Mouse (Mus musculus) liver, embryonic 15.5 days (tissue): ENCODE measurements around the gene Dnaic2. TPM values are rescaled to one million over a fixed set of nuclear protein-coding genes. Genes with fewer than 3 reads are reported as not detected.
A peak's percentile ranks its signal among the peaks of the same experiment; 100 is the strongest.

ENCODE experiments used
- ATAC-seq: fragments of 200-750 bp; cut with Nextera tagmentation; 2 replicates; pipeline ENCODE4 v1.8.0; 2017; ENCODE audit warnings: moderate number of reproducible peaks, mild to moderate bottlenecking, moderate library complexity; ENCODE audit not compliant: insufficient read depth
- H3K27ac ChIP-seq: fragments of 300-500 bp; sonication (generic); replicated peaks from 2 replicates; pipeline ENCODE4 v1.5.1; 2015; ENCODE audit warnings: mild to moderate bottlenecking, inconsistent platforms
- H3K27me3 ChIP-seq: fragments of 300-500 bp; sonication (generic); 2 replicates; pipeline ENCODE4 v1.6.1; 2015; ENCODE audit warnings: mild to moderate bottlenecking, inconsistent platforms
- H3K36me3 ChIP-seq: fragments of 300-500 bp; sonication (generic); replicated peaks from 2 replicates; pipeline ENCODE4 v1.6.1; 2015; ENCODE audit warnings: moderate library complexity, mild to moderate bottlenecking, inconsistent platforms
- H3K4me1 ChIP-seq: fragments of 300-500 bp; sonication (generic); replicated peaks from 2 replicates; pipeline ENCODE4 v1.6.1; 2015; ENCODE audit warnings: inconsistent platforms
- H3K4me2 ChIP-seq: fragments of 300-500 bp; sonication (generic); 2 replicates; pipeline ENCODE4 v1.6.1; 2015; ENCODE audit warnings: moderate library complexity, mild to moderate bottlenecking, inconsistent platforms
- H3K4me3 ChIP-seq: fragments of 300-500 bp; sonication (generic); replicated peaks from 2 replicates; pipeline ENCODE4 v1.5.1; 2015; ENCODE audit warnings: mild to moderate bottlenecking, inconsistent platforms
- H3K9ac ChIP-seq: fragments of 300-500 bp; sonication (generic); 2 replicates; pipeline ENCODE4 v1.6.1; 2015; ENCODE audit warnings: moderate library complexity, mild to moderate bottlenecking, inconsistent platforms
- H3K9me3 ChIP-seq: fragments of 300-500 bp; sonication (generic); replicated peaks from 2 replicates; pipeline ENCODE4 v1.6.1; 2016; ENCODE audit warnings: inconsistent platforms
- WGBS: fragments of 180-500 bp; shearing (Covaris S2); methylation state at CpG from one replicate; pipeline ENCODE4 v1.1.7; 2015; ENCODE audit warnings: mixed read lengths; ENCODE audit not compliant: insufficient replicate concordance; 5-methylcytosine and 5-hydroxymethylcytosine counted together
- polyA plus RNA-seq: library from polyadenylated mRNA; unstranded; fragments of >200 nt; fragmentation: Nextera tagmentation; extraction: Ambion mirVana; gene quantifications from 2 replicates; pipeline ENCODE4 v1.2.1, GENCODE M21; 2015

The Dnaic2 gene
- polyA plus RNA-seq, 1 experiment from 2014 or later, result 0.18 TPM

- Histone ChIP-seq H3K9me3 (no peaks in the 10 kb centered on the region), H3K27ac (no peak overlapping the region), H3K4me1 (peaks cover 33% of the 10 kb centered on the region), H3K4me3 (no peak overlapping the region), H3K36me3 (0 out of 2 replicates have a peak, but pooled peaks cover 5% of the 10 kb centered on the region), H3K9ac (no peak overlapping the region), H3K27me3 (no peaks in the 10 kb centered on the region), H3K4me2 (no peak overlapping the region)
- 75% methylated on average over 16 of the region's 16 CpGs for WGBS
- ATAC-seq, result no peak
These were observed 40.8 kb upstream of the Dnaic2 start for GRCm38 (mm10) chr11:114686221-114686959.

GRCm38 (mm10) chr11:114687574-114688188, 39.5 kb upstream of the Dnaic2 start:
- peak overlapping the region; percentile 6; the same call in 1 of the 2 replicates for H3K27ac ChIP-seq
- H3K4me3 ChIP-seq, result no peak overlapping the region
- no peaks in the 10 kb centered on the region for H3K9me3 ChIP-seq
- no peaks in the 10 kb centered on the region for H3K27me3 ChIP-seq
- no peak overlapping the region for H3K9ac ChIP-seq
- H3K4me1 ChIP-seq, result peaks cover 31% of the 10 kb centered on the region
- 42% methylated on average over 9 of the region's 10 CpGs for WGBS
- no peak for ATAC-seq
- H3K4me2 ChIP-seq, result no peak overlapping the region
- H3K36me3 ChIP-seq, result 0 out of 2 replicates have a peak, but pooled peaks cover 5% of the 10 kb centered on the region

- Histone ChIP-seq H3K9ac (no peak overlapping the region), H3K27ac (no peak overlapping the region), H3K4me1 (peaks cover 20% of the 10 kb centered on the region), H3K4me3 (no peak overlapping the region), H3K9me3 (no peaks in the 10 kb centered on the region), H3K36me3 (0 out of 2 replicates have a peak, but pooled peaks cover 5% of the 10 kb centered on the region), H3K27me3 (no peaks in the 10 kb centered on the region), H3K4me2 (no peak overlapping the region)
- no peak for ATAC-seq
- WGBS, result 49% methylated on average over 3 of the region's 3 CpGs
These were observed 38.5 kb upstream of the Dnaic2 start for GRCm38 (mm10) chr11:114688729-114689128.

GRCm38 (mm10) chr11:114690192-114690591, 37.0 kb upstream of the Dnaic2 start:
- ATAC-seq, result no peak
- H3K27me3 ChIP-seq, result no peaks in the 10 kb centered on the region
- H3K4me2 ChIP-seq, result no peak overlapping the region
- 81% methylated on average over 15 of the region's 15 CpGs for WGBS
- peaks cover 8% of the 10 kb centered on the region; the same call in 1 of the 2 replicates for H3K4me1 ChIP-seq
- no peak overlapping the region for H3K9ac ChIP-seq
- H3K36me3 ChIP-seq, result 0 out of 2 replicates have a peak, but pooled peaks cover 5% of the 10 kb centered on the region
- H3K4me3 ChIP-seq, result no peak overlapping the region
- H3K27ac ChIP-seq, result no peak overlapping the region
- no peaks in the 10 kb centered on the region for H3K9me3 ChIP-seq

- WGBS, result 46% methylated on average over 6 of the region's 6 CpGs
- Histone ChIP-seq H3K27ac (no peak overlapping the region), H3K4me2 (no peak overlapping the region), H3K9me3 (no peaks in the 10 kb centered on the region), H3K27me3 (no peaks in the 10 kb centered on the region), H3K9ac (no peak overlapping the region), H3K4me1 (0 out of 2 replicates have a peak, but pooled peaks cover 3% of the 10 kb centered on the region), H3K36me3 (0 out of 2 replicates have a peak, but pooled peaks cover 10% of the 10 kb centered on the region), H3K4me3 (no peak overlapping the region)
- no peak for ATAC-seq
These were observed 35.6 kb upstream of the Dnaic2 start for GRCm38 (mm10) chr11:114691454-114692182.

- 0 out of 2 replicates have a peak, but pooled peaks cover 3% of the 10 kb centered on the region for H3K4me1 ChIP-seq
- 58% methylated on average over 7 of the region's 7 CpGs for WGBS
These were observed 34.6 kb upstream of the Dnaic2 start for GRCm38 (mm10) chr11:114692601-114693000.

GRCm38 (mm10) chr11:114693456-114693855, 33.8 kb upstream of the Dnaic2 start:
- ATAC-seq, result no peak
- Histone ChIP-seq H3K4me2 (no peak overlapping the region), H3K4me1 (0 out of 2 replicates have a peak, but pooled peaks cover 3% of the 10 kb centered on the region), H3K4me3 (no peak overlapping the region), H3K27me3 (no peaks in the 10 kb centered on the region), H3K36me3 (0 out of 2 replicates have a peak, but pooled peaks cover 10% of the 10 kb centered on the region), H3K9ac (no peak overlapping the region), H3K9me3 (no peaks in the 10 kb centered on the region), H3K27ac (no peak overlapping the region)
- 49% methylated on average over 6 of the region's 6 CpGs for WGBS

More at GRCm38 (mm10) chr11:114692601-114693000, 34.6 kb upstream of the Dnaic2 start:
- no peak for ATAC-seq
- H3K4me3 ChIP-seq, result no peak overlapping the region
- no peak overlapping the region for H3K9ac ChIP-seq
- 0 out of 2 replicates have a peak, but pooled peaks cover 10% of the 10 kb centered on the region for H3K36me3 ChIP-seq
- no peak overlapping the region for H3K4me2 ChIP-seq
- no peak overlapping the region for H3K27ac ChIP-seq
- H3K27me3 ChIP-seq, result no peaks in the 10 kb centered on the region
- H3K9me3 ChIP-seq, result no peaks in the 10 kb centered on the region

GRCm38 (mm10) chr11:114694451-114694850, 32.8 kb upstream of the Dnaic2 start:
- 0 out of 2 replicates have a peak, but pooled peaks cover 10% of the 10 kb centered on the region for H3K36me3 ChIP-seq
- no peaks in the 10 kb centered on the region for H3K27me3 ChIP-seq
- ATAC-seq, result no peak
- H3K9ac ChIP-seq, result no peak overlapping the region
- no peaks in the 10 kb centered on the region for H3K9me3 ChIP-seq
- no peak overlapping the region for H3K27ac ChIP-seq
- no peak overlapping the region for H3K4me3 ChIP-seq
- H3K4me2 ChIP-seq, result no peak overlapping the region
- 54% methylated on average over 2 of the region's 2 CpGs for WGBS
- H3K4me1 ChIP-seq, result 0 out of 2 replicates have a peak, but pooled peaks cover 3% of the 10 kb centered on the region

- Histone ChIP-seq H3K27ac (no peak overlapping the region), H3K4me3 (no peak overlapping the region), H3K36me3 (0 out of 2 replicates have a peak, but pooled peaks cover 5% of the 10 kb centered on the region), H3K4me1 (0 out of 2 replicates have a peak, but pooled peaks cover 3% of the 10 kb centered on the region), H3K4me2 (no peak overlapping the region), H3K9me3 (no peaks in the 10 kb centered on the region), H3K9ac (no peak overlapping the region), H3K27me3 (no peaks in the 10 kb centered on the region)
- ATAC-seq, result no peak
- 66% methylated on average over 7 of the region's 7 CpGs for WGBS
These were observed 28.7 kb upstream of the Dnaic2 start for GRCm38 (mm10) chr11:114698496-114698895.

GRCm38 (mm10) chr11:114699511-114699910, 27.7 kb upstream of the Dnaic2 start:
- H3K27ac ChIP-seq, result no peak overlapping the region
- H3K9me3 ChIP-seq, result no peaks in the 10 kb centered on the region
- ATAC-seq, result no peak
- 0 out of 2 replicates have a peak, but pooled peaks cover 5% of the 10 kb centered on the region for H3K36me3 ChIP-seq
- no peaks in the 10 kb centered on the region for H3K27me3 ChIP-seq
- no peak overlapping the region for H3K4me2 ChIP-seq
- 72% methylated on average over 12 of the region's 12 CpGs for WGBS
- H3K4me1 ChIP-seq, result no peaks in the 10 kb centered on the region
- H3K4me3 ChIP-seq, result no peak overlapping the region
- no peak overlapping the region for H3K9ac ChIP-seq
